Mouse (Mus musculus): ENCODE results near the gene Slfnl1. TPM values are rescaled to one million over a fixed set of nuclear protein-coding genes. Genes with fewer than 3 reads are reported as not detected.

Gene Slfnl1
- total and polyA plus RNA-seq, 3 experiments = 0.17 TPM; not detected in 2

DNA sequence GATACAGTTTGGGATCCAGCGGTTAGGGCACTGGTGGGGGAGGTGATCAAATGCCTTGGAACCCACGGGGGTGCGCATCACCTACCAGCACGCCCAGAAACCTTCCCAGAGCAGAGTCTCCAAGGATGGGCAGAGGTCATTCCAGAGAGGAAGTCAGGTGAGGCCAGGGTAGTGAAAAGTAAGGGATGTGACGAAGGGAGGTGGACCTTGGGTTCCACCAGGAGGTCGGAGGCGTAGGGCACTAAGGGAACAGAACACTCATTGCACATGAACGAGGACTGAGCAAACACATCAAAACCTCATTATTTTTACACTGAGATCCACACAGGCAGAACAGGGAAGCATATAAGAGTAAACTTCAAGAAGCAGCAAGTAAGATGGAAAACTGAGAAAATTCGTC, 49.7 kb downstream of the Slfnl1 start:
- no peaks in the 10 kb centered on the region for H3K9me3 ChIP-seq (replicated peaks; ENCODE audit: low read length)
- no peaks in the 10 kb centered on the region for H3K36me3 ChIP-seq (replicated peaks in 1 of 2; ENCODE audit: control insufficient read depth in 1 of 2, insufficient read depth in 1 of 2, low read length in 1 of 2)
- no peak overlapping the region for H3K9ac ChIP-seq (ENCODE audit: insufficient read depth, low read depth)
- no peak overlapping the region for H3K27ac ChIP-seq (ENCODE audit: insufficient read depth, low read depth)
- dilution Hi-C loops (cut with MboI; ENCODE audit: extremely low pct_ligation_motif_present, extremely low pct_unique_long_range_greater_than_20kb, low sequenced_read_pairs) = no loop called here
- DNase-seq (ENCODE audit: extremely low read depth) = no peak
- H3K27me3 ChIP-seq (replicated peaks) = peaks cover 6% of the 10 kb centered on the region
- no peak overlapping the region for H3K4me3 ChIP-seq (replicated peaks in 1 of 3; ENCODE audit: low read depth in 2 of 3, low read length in 2 of 3, poor library complexity in 1 of 3)
- no peaks in the 10 kb centered on the region for H3K4me1 ChIP-seq (ENCODE audit: control insufficient read depth in 1 of 2, insufficient read depth in 2 of 2)
- in situ Hi-C loops (cut with MboI; ENCODE audit: low pct_ligation_motif_present, low pct_unique_long_range_greater_than_20kb, low sequenced_read_pairs) = loop anchor here (25.0 kb wide), 1 partner anchor 281 kb away; the partner anchor contains the start of gene Rims3
- TF ChIP-seq MAX (IDR thresholded peaks at IDR 0.05; ENCODE audit: low read length) = no peak
- TF ChIP-seq RCOR1 (conservative IDR thresholded peaks at IDR 0.05; ENCODE audit: low read depth, low read length) = no peak
- TF ChIP-seq CTCF (conservative IDR thresholded peaks at IDR 0.05 in 1 of 2, IDR thresholded peaks at IDR 0.05 in 1 of 2; ENCODE audit: low read depth in 2 of 2, low read length in 2 of 2) = no peak
- TF ChIP-seq KAT2A (IDR thresholded peaks at IDR 0.05; ENCODE audit: insufficient replicate concordance, low read length) = no peak
- TF ChIP-seq TBP (conservative IDR thresholded peaks at IDR 0.05; ENCODE audit: low read depth, low read length) = no peak
- TF ChIP-seq SIN3A (IDR thresholded peaks at IDR 0.05; ENCODE audit: low read length) = no peak
- H3K4me2 ChIP-seq (ENCODE audit: insufficient read depth, low read depth, poor library complexity, severe bottlenecking) = no peak overlapping the region
- no peaks in the 10 kb centered on the region for H3K79me2 ChIP-seq (replicated peaks; ENCODE audit: control insufficient read depth, extremely low read depth, insufficient read depth, poor library complexity, severe bottlenecking)

Other genes starting within 250 kb of the Slfnl1 start
- not detected in 2 replicates for gene Foxo6, start 244.9 kb upstream of the Slfnl1 start, total RNA-seq (2012; rRNA removed)
- gene Foxo6, start 244.9 kb upstream of the Slfnl1 start, total RNA-seq (2014; rRNA removed) = not detected in 2 replicates
- gene Foxo6, start 244.9 kb upstream of the Slfnl1 start, polyA plus RNA-seq (2012; ENCODE audit: insufficient read length, low read depth) = not detected in 2 replicates
- 3.5 and 3.8 TPM in 2 replicates for gene Scmh1, start 127.0 kb upstream of the Slfnl1 start, total RNA-seq (2012; rRNA removed)
- 1.6 and 3.2 TPM in 2 replicates for gene Scmh1, start 127.0 kb upstream of the Slfnl1 start, total RNA-seq (2014; rRNA removed)
- 19.2 and 24.0 TPM in 2 replicates for gene Scmh1, start 127.0 kb upstream of the Slfnl1 start, polyA plus RNA-seq (2012; ENCODE audit: insufficient read length, low read depth)
- gene Ctps, start 38.0 kb downstream of the Slfnl1 start, total RNA-seq (2012; rRNA removed) = 93.2 and 114 TPM in 2 replicates
- 179 and 187 TPM in 2 replicates for gene Ctps, start 38.0 kb downstream of the Slfnl1 start, total RNA-seq (2014; rRNA removed)
- gene Ctps, start 38.0 kb downstream of the Slfnl1 start, polyA plus RNA-seq (2012; ENCODE audit: insufficient read length, low read depth) = 140 and 148 TPM in 2 replicates
- not detected in 2 replicates for gene Gm8439, start 56.5 kb downstream of the Slfnl1 start, total RNA-seq (2012; rRNA removed)
- gene Gm8439, start 56.5 kb downstream of the Slfnl1 start, total RNA-seq (2014; rRNA removed) = not detected in 2 replicates
- gene Gm8439, start 56.5 kb downstream of the Slfnl1 start, polyA plus RNA-seq (2012; ENCODE audit: insufficient read length, low read depth) = not detected in 2 replicates
- gene Cited4, start 134.3 kb downstream of the Slfnl1 start, total RNA-seq (2012; rRNA removed) = 0.08 and 0.25 TPM in 2 replicates
- 0.36 and 0.45 TPM in 2 replicates for gene Cited4, start 134.3 kb downstream of the Slfnl1 start, total RNA-seq (2014; rRNA removed)
- not detected in 2 replicates for gene Cited4, start 134.3 kb downstream of the Slfnl1 start, polyA plus RNA-seq (2012; ENCODE audit: insufficient read length, low read depth)
- 0.04 and 0.08 TPM in 2 replicates for gene Kcnq4, start 216.4 kb downstream of the Slfnl1 start, total RNA-seq (2012; rRNA removed)
- not detected in 2 replicates for gene Kcnq4, start 216.4 kb downstream of the Slfnl1 start, total RNA-seq (2014; rRNA removed)
- 0.10 TPM in 1 of 2 replicates, not detected in the other for gene Kcnq4, start 216.4 kb downstream of the Slfnl1 start, polyA plus RNA-seq (2012; ENCODE audit: insufficient read length, low read depth)